Mouse (Mus musculus): ENCODE data around the gene Gm49366. TPM values are rescaled to one million over a fixed set of nuclear protein-coding genes. Genes with fewer than 3 reads are reported as not detected.
A peak's percentile ranks its signal among the peaks of the same experiment; 100 is the strongest.
"Not testable (repeated sequence)": the region's sequence is repeated elsewhere in the genome, so short reads cannot be mapped to it uniquely, and the experiment has no call there.

Gene Gm49366
- not detected in 2 replicates for polyA plus RNA-seq (2016; fragmentation: Nextera tagmentation; extraction: Ambion mirVana)

DNA sequence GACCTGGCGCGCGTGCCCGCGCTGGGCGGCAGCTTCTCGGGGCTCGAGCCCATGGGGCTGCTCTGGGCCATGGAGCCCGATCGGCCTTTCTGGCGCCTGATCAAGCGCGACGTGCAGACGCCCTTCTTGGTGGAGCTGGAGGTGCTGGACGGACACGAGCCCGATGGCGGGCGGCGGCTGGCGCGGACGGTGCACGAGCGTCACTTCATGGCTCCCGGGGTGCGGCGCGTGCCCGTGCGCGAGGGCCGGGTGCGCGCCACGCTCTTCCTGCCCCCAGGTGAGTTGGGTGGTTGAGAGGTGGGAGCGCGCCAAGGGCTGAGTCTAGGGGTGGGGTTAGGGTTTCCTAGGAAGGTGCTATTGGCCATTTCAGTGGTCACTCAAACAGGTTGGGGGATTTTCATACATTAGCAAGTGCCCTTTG, at the start of gene Gm49366:
Gene Gm49366, plus strand, starts transcription at position 245 of the 421 bp plus-strand sequence.
- DNase-seq (ENCODE audit: low spot score): peak; percentile 54
- H3K27ac ChIP-seq: peak within 1 kb of the TSS; percentile 61
- not testable (repeated sequence) for H3K36me3 ChIP-seq; H3K4me1 ChIP-seq; H3K9me3 ChIP-seq (replicated peaks); H3K27me3 ChIP-seq (ENCODE audit: low read depth, poor library complexity, severe bottlenecking)
- WGBS: 5% methylated on average over 39 of the region's 39 CpGs
- peak within 1 kb of the TSS; percentile 53 for H3K4me3 ChIP-seq

DNA sequence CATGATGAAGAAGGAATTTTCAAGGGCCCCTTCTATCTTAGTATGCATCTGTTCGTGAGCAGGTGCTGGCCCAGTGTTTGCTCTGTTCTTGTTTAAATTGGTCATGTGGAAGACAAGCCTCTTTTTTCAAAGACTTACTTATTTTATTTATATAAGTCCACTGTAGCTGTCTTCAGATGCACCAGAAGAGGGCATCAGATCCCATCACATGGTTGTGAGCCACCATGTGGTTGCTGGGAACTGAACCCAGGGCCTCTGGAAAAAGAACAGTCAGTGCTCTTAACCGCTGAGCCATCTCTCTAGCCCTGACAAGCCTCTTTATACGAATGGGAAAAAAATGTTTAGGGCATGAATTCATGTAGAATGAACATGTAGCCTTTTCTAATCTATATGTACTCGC, 49.4 kb upstream of the Gm49366 start:
- Histone ChIP-seq H3K27ac (no peak overlapping the region), H3K27me3 (ENCODE audit: low read depth, poor library complexity, severe bottlenecking) (no peaks in the 10 kb centered on the region), H3K36me3 (peaks cover 10% of the 10 kb centered on the region), H3K4me3 (no peak overlapping the region), H3K4me1 (peaks cover 10% of the 10 kb centered on the region), H3K9me3 (replicated peaks) (no peaks in the 10 kb centered on the region)
- DNase-seq (ENCODE audit: low spot score): no peak
- 95% methylated on average over 4 of the region's 4 CpGs for WGBS

DNA sequence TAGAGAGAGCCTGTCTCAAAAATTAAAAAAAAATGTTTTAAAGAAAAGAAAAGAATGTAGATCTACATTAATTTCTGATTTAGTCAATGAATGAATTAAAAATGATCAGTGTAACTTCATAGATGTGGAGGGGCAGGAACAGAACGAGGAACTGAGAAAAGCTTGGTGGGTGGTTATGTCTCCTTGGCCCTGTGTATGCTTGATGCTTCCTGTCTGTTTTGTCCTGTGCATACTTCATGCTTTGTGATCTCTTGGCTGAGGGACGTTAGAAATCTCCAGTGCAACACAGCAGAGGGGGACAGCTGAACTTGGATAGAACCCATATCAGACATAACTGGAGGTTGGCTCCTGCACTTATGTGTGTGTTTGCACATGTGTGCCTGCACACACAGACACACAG, 41.5 kb upstream of the Gm49366 start:
- WGBS: 86% methylated on average over 2 of the region's 2 CpGs
- Histone ChIP-seq H3K36me3 (peaks cover 13% of the 10 kb centered on the region), H3K27ac (no peak overlapping the region), H3K27me3 (ENCODE audit: low read depth, poor library complexity, severe bottlenecking) (no peaks in the 10 kb centered on the region), H3K4me1 (no peaks in the 10 kb centered on the region), H3K4me3 (no peak overlapping the region), H3K9me3 (replicated peaks) (no peaks in the 10 kb centered on the region)
- no peak for DNase-seq (ENCODE audit: low spot score)

DNA sequence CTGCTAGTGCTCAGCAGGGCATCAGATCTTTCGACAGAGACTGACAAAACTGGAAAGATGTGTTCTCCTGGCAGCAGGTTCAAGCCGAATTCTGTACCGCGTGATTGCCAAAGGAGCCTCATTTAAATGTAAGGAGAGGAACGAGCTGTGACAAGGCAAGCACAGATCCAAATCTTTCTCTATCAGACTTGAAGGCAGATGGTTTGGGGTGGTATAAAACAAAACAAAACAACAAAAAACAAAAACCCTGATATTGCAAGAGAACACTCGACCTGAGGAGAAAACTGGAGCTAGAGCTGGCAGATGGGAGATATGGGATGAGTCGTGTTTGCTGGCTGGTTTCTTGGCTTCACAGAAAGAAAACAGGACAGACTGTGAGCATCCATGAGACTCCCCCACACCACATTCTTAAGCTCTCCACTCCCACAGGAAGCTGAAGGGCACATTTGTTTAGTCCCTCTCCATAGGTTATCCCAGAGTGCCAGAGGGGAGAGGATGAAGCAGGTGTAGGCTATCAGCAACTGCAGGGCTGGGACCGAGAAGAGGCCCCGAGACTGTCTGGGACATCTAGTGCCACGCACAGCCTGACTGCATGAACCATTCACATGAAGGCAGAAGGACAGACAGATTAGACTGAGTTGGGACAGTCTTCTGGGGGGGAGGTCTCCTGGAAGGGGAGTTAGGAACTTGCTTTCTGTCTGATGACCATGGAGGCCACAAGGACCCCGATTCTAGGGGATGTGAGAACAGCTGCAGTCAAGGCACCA, 40.2 kb upstream of the Gm49366 start:
- Histone ChIP-seq H3K4me1 (no peaks in the 10 kb centered on the region), H3K36me3 (0 out of 2 replicates have a peak, but pooled peaks cover 5% of the 10 kb centered on the region), H3K27ac (no peak overlapping the region), H3K9me3 (replicated peaks) (no peaks in the 10 kb centered on the region), H3K27me3 (ENCODE audit: low read depth, poor library complexity, severe bottlenecking) (no peaks in the 10 kb centered on the region), H3K4me3 (no peak overlapping the region)
- no peak for DNase-seq (ENCODE audit: low spot score)
- 69% methylated on average over 11 of the region's 11 CpGs for WGBS

DNA sequence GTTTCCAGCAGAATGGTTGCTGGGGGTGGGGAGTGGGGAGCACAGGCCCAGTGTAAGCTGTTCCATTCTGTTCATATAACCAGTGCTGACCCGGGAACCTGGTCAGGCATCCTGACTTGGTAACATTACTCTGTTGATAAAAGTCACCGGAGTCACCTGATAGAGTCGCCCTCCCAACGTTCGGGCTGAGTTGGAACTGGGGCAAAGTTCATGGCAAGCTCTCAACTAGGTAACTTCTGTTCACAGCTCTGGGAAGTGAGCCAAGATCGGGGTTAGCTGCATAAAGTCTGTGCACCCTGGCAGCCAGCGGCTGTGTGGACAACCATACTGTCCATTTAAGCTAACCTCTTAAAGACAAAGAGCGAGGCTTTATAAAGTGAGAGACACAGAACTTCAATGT, 39.5 kb upstream of the Gm49366 start:
- H3K4me3 ChIP-seq; DNase-seq (ENCODE audit: low spot score); H3K4me1 ChIP-seq; H3K36me3 ChIP-seq; H3K9me3 ChIP-seq (replicated peaks); H3K27ac ChIP-seq; H3K27me3 ChIP-seq (ENCODE audit: low read depth, poor library complexity, severe bottlenecking): not testable (repeated sequence)
- WGBS: 86% methylated on average over 8 of the region's 8 CpGs

DNA sequence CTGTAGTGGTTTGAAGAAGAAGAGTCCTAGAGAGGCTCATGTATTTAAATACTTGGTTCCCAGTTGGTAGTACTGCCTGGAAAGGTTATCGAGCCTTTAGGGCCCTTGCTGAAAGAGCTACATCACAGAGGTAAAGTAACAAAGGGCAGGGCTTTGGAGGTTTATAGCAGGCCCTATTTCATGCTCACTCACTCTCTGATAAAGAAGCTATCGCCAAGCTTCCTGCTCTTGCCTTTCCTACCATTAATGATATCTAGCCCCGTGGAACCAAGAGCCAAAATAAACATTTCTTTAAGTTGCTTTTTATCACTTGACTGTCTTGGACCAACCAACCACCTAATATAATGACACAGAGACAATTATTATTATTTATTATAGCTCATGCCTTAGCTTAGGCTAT, 38.3 kb upstream of the Gm49366 start:
- WGBS: 77% methylated on average over 3 of the region's 3 CpGs
- no peak for DNase-seq (ENCODE audit: low spot score)
- H3K27me3 ChIP-seq (ENCODE audit: low read depth, poor library complexity, severe bottlenecking): no peaks in the 10 kb centered on the region
- H3K36me3 ChIP-seq: no peaks in the 10 kb centered on the region
- H3K27ac ChIP-seq: no peak overlapping the region
- H3K4me3 ChIP-seq: no peak overlapping the region
- H3K4me1 ChIP-seq: no peaks in the 10 kb centered on the region
- H3K9me3 ChIP-seq (replicated peaks): no peaks in the 10 kb centered on the region

DNA sequence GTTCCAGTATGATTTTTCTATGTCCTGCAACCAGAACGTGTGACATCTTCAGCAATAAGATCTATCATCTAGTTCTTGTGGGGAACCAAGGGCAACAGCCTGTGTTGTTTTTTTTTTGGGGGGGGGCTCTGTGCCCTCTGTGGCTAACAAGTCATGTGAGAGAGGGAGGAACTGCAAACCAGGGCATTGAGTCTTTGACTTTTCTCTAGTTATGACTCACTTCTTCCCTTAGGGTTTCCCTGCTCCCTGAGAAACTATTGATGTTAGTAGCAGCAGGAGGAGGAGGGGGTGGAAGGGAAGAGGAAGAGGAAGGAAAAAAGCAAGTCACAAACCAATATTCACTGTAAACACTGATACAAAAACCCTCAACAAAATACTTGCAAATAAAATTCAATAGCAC, 34.9 kb upstream of the Gm49366 start:
- Histone ChIP-seq H3K9me3 (replicated peaks) (no peaks in the 10 kb centered on the region), H3K4me1 (peaks cover 2% of the 10 kb centered on the region; the same call in 1 of the 2 replicates), H3K4me3 (no peak overlapping the region), H3K36me3 (no peaks in the 10 kb centered on the region), H3K27ac (no peak overlapping the region), H3K27me3 (ENCODE audit: low read depth, poor library complexity, severe bottlenecking) (0 out of 2 replicates have a peak, but pooled peaks cover 7% of the 10 kb centered on the region)
- WGBS: 92% methylated on average over 1 of the region's 1 CpGs
- DNase-seq (ENCODE audit: low spot score): no peak

DNA sequence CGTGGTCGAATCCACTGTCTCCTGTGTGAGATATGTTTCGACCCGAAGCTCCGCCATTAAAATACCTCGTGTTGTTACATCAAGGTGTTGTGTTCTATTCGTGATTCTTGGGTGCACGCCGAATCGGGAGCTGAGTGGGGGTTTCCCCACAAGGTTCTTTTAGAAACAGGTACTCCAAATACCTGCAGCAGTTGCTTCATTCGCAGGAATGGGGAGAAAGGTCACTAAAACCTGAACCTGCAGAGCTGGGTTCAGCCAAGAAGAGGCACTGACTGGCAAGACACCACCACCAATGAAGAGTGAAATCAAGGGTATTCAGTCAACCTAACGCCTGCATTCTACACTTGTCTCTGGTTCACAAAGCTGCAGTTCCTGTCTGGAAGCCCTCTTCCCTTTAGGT, 30.5 kb upstream of the Gm49366 start:
- WGBS: 91% methylated on average over 12 of the region's 12 CpGs
- no peak overlapping the region for H3K27ac ChIP-seq
- H3K9me3 ChIP-seq (replicated peaks): no peaks in the 10 kb centered on the region
- no peaks in the 10 kb centered on the region for H3K36me3 ChIP-seq
- DNase-seq (ENCODE audit: low spot score): no peak
- H3K27me3 ChIP-seq (ENCODE audit: low read depth, poor library complexity, severe bottlenecking): 0 out of 2 replicates have a peak, but pooled peaks cover 9% of the 10 kb centered on the region
- H3K4me3 ChIP-seq: no peak overlapping the region
- peaks cover 17% of the 10 kb centered on the region for H3K4me1 ChIP-seq

DNA sequence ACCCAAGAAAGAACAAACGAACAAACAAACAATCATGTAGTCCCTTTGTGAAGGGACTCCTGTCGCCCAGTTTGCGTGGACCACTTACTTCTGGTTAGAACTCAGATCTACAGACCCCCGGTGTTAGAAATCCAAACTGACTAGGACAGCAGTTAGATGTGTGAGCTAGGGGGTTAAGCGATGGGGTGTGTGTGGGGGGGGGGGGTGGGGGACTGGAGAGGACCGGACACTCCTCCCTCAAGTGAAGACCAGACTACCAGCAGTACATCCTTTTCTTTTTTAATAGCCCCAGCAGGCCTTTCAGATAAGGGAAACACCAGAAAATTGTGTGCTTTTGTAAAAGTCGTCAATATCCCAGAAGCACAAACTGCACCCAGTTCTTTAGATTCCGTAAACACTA, 30.0 kb upstream of the Gm49366 start:
- Histone ChIP-seq H3K27ac (peak overlapping the region; percentile 83; the same call in 1 of the 2 replicates), H3K4me3 (peak overlapping the region; percentile 53), H3K27me3 (ENCODE audit: low read depth, poor library complexity, severe bottlenecking) (0 out of 2 replicates have a peak, but pooled peaks cover 9% of the 10 kb centered on the region), H3K9me3 (replicated peaks) (no peaks in the 10 kb centered on the region), H3K36me3 (no peaks in the 10 kb centered on the region), H3K4me1 (peaks cover 17% of the 10 kb centered on the region)
- no peak for DNase-seq (ENCODE audit: low spot score)
- 76% methylated on average over 8 of the region's 8 CpGs for WGBS

DNA sequence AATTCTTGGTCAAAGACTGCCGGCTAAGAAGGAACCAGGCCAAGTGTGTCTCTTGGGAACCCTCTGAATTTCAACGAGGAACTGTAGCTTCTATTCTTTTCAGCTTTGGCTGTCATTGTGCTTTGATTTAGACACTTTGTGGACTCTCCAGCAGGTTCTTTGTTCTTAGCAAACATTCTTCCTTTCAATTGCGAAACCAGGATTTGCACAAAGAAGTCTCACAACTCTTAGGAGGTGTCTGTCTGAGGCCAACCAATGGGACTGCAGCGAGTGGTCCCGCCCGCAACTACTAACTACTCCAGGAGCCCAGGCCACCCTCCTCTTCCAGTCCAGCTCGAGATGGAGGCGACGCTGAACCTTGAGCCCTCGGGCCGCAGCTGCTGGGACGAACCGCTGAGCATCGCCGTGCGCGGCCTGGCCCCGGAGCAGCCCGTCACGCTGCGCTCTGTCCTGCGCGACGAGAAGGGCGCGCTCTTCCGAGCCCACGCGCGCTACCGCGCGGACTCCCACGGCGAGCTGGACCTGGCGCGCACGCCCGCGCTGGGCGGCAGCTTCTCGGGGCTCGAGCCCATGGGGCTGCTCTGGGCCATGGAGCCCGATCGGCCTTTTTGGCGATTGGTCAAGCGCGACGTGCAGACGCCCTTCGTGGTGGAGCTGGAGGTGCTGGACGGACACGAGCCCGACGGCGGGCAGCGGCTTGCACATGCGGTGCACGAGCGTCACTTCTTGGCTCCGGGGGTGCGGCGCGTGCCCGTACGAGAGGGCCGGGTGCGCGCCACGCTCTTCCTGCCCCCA, 29.4 kb upstream of the Gm49366 start, which contains the start of gene Acot1:
Gene Acot1, plus strand, starts transcription at position 320 of the 795 bp plus-strand sequence.
- peak within 1 kb of the TSS; percentile 83 for H3K27ac ChIP-seq
- H3K4me3 ChIP-seq: peak within 1 kb of the TSS; percentile 53
- H3K4me1 ChIP-seq: peaks cover 17% of the 10 kb centered on the region
- H3K9me3 ChIP-seq (replicated peaks); H3K27me3 ChIP-seq (ENCODE audit: low read depth, poor library complexity, severe bottlenecking); H3K36me3 ChIP-seq: not testable (repeated sequence)
- peak; percentile 75 for DNase-seq (ENCODE audit: low spot score)
- 3% methylated on average over 56 of the region's 70 CpGs for WGBS

DNA sequence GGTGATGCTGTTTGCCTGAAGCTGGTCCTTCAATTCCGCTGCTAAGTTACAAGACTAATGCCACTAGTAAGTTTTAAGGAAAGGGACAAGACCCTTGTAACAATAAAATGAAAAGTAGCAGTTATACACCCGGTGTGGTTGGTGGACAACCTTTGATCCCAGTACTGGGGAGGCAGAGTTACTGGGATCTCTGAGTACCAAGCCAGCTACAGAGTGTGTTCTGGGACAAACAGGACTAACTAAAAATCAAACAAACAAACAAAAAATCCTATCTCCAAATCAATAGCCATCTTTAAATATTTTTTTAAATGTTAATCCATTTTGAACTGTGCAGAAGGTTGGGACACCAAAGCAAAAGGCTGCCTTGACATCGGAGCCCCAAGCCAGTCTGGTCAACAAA, 28.5 kb upstream of the Gm49366 start:
- H3K9me3 ChIP-seq (replicated peaks): no peaks in the 10 kb centered on the region
- H3K27me3 ChIP-seq (ENCODE audit: low read depth, poor library complexity, severe bottlenecking): 0 out of 2 replicates have a peak, but pooled peaks cover 9% of the 10 kb centered on the region
- peaks cover 17% of the 10 kb centered on the region for H3K4me1 ChIP-seq
- peak overlapping the region; percentile 53 for H3K4me3 ChIP-seq
- no peak for DNase-seq (ENCODE audit: low spot score)
- peaks cover 4% of the 10 kb centered on the region; the same call in 1 of the 2 replicates for H3K36me3 ChIP-seq
- whole genome bisulfite sequencing: 89% methylated on average over 3 of the region's 3 CpGs
- H3K27ac ChIP-seq: no peak overlapping the region

DNA sequence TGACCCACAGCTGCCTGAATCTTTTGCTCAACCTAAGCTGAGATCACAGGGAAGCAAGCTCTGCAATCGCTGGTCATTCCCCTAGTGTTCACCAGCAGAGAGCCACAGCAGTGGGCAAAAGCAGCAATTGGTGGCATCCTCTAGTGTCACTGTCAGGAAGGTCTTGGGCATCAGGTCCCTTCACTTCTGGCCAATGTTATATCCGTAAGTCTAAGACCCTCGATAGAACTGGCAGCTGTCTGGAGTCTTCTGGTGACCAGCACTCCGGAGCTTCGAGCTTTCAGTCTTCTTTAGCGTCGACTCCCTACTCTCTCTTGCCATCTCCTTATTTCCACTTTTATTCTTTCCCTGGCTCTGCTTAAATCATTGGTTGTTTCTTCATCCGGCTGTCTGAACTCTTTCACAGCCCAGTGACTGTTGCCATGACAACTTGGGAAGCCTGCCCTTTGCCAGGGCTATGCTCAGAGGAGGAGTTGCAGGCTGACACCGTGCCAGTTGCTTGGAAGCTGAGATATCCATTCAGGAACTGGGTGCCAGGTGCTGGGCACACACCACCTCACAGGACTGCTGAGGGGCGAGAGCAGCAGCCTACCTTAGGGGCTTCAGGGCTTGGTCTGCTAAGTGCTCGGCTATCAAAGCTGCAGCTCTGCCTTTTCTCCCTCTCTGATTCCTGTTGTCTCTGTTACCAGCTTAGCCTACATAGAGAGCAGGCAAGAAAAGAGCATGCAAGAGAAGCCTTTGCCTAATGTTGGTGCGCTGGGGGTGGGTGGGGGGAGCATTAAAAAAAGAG, 27.3 kb upstream of the Gm49366 start:
- DNase-seq (ENCODE audit: low spot score): no peak
- peaks cover 9% of the 10 kb centered on the region; the same call in 1 of the 2 replicates for H3K36me3 ChIP-seq
- 72% methylated on average over 12 of the region's 12 CpGs for WGBS
- H3K27me3 ChIP-seq (ENCODE audit: low read depth, poor library complexity, severe bottlenecking): 0 out of 2 replicates have a peak, but pooled peaks cover 9% of the 10 kb centered on the region
- H3K4me1 ChIP-seq: peaks cover 17% of the 10 kb centered on the region
- H3K9me3 ChIP-seq (replicated peaks): no peaks in the 10 kb centered on the region
- no peak overlapping the region for H3K27ac ChIP-seq
- H3K4me3 ChIP-seq: 0 out of 2 replicates have a peak overlapping the region, but pooled peaks have one; percentile 5

Data from limb, embryonic 10.5 days (tissue).